Mouse (Mus musculus) myocyte (in vitro differentiated cells): ENCODE measurements at regions not wholly inside any gene's neighbourhood (a gene's known extent, or its start where the extent isn't known, plus 50 kb on each side); places are given as distances from the start of the nearest gene placed in this dataset.

Experiments used
- CEBPB ChIP-seq: IDR thresholded peaks from 2 replicates; pipeline ENCODE4 v1.6.1; 2011; ENCODE audit warnings: mild to moderate bottlenecking, moderate library complexity; ENCODE audit not compliant: poor library complexity, insufficient read depth, severe bottlenecking
- E2F4 ChIP-seq: IDR thresholded peaks from one replicate; pipeline ENCODE4 v1.6.1; 2011; ENCODE audit warnings: mild to moderate bottlenecking, control low read depth, moderate library complexity; ENCODE audit not compliant: insufficient read depth
- MAX ChIP-seq: IDR thresholded peaks from one replicate; pipeline ENCODE4 v1.6.1; 2011; ENCODE audit warnings: low read depth, mild to moderate bottlenecking, control low read depth
- MYOG ChIP-seq, 3 experiments: IDR thresholded peaks; one replicate each; pipeline ENCODE4 v1.6.1; 2011; ENCODE audit warnings: control low read depth in 2 of 3, low read depth in 2 of 3, mild to moderate bottlenecking in 2 of 3; ENCODE audit not compliant: insufficient read length in 2 of 3, control insufficient read depth in 1 of 3, insufficient read depth in 1 of 3
- POLR2A ChIP-seq: IDR thresholded peaks from one replicate; pipeline ENCODE4 v1.6.1; 2011; ENCODE audit warnings: low read depth, mild to moderate bottlenecking, control low read depth, moderate library complexity; ENCODE audit not compliant: insufficient read length
- POLR2AphosphoS2 ChIP-seq: IDR thresholded peaks from one replicate; pipeline ENCODE4 v1.6.1; 2011; ENCODE audit warnings: low read depth, control low read depth; ENCODE audit not compliant: insufficient read length
- TCF12 ChIP-seq: IDR thresholded peaks from one replicate; pipeline ENCODE4 v1.6.1; 2011; ENCODE audit warnings: mild to moderate bottlenecking, control low read depth; ENCODE audit not compliant: poor library complexity, insufficient read depth, severe bottlenecking
- USF1 ChIP-seq: IDR thresholded peaks from one replicate; pipeline ENCODE4 v1.6.1; 2011; ENCODE audit warnings: low read depth, mild to moderate bottlenecking, control low read depth, moderate library complexity

DNA sequence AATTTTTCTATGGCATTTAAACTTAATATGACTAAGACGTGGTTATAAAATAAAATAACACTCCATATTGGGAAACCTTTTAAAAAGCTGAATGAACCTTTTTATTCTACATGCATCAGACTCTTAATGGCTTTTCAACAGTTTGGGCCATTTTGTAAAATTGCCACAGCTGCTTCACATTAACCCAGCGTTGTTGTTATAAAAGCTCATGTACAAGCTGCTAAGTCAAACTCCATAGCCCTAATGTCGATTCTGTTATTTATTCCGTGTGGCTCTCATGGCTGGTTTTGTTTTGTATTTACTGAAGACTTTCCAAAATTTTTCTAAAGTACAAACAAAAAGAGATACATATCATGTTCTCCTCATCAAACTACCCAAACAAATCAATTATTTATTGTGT lies 268.1 kb upstream of the Hand2 start:
- TF ChIP-seq USF1: no peak
- TF ChIP-seq POLR2A: no peak
- no peak for TF ChIP-seq MAX
- TF ChIP-seq CEBPB: no peak
- no peak for TF ChIP-seq E2F4
- no peak for TF ChIP-seq POLR2AphosphoS2
- no peak for TF ChIP-seq TCF12
- TF ChIP-seq MYOG (IDR thresholded peaks at IDR 0.05; ENCODE audit: control insufficient read depth in 1 of 3, insufficient read depth in 1 of 3, insufficient read length in 2 of 3, low read depth in 2 of 3): no peak
